Mouse (Mus musculus) liver, embryonic 15.5 days (tissue): ENCODE measurements at regions not wholly inside any gene's neighbourhood (a gene's known extent, or its start where the extent isn't known, plus 50 kb on each side); places are given as distances from the start of the nearest gene placed in this dataset.

Experiments used
- ATAC-seq: fragments of 200-750 bp; cut with Nextera tagmentation; 2 replicates; pipeline ENCODE4 v1.8.0; 2017; ENCODE audit warnings: moderate number of reproducible peaks, mild to moderate bottlenecking, moderate library complexity; ENCODE audit not compliant: insufficient read depth
- H3K27ac ChIP-seq: fragments of 300-500 bp; sonication (generic); replicated peaks from 2 replicates; pipeline ENCODE4 v1.5.1; 2015; ENCODE audit warnings: mild to moderate bottlenecking, inconsistent platforms
- H3K27me3 ChIP-seq: fragments of 300-500 bp; sonication (generic); 2 replicates; pipeline ENCODE4 v1.6.1; 2015; ENCODE audit warnings: mild to moderate bottlenecking, inconsistent platforms
- H3K36me3 ChIP-seq: fragments of 300-500 bp; sonication (generic); replicated peaks from 2 replicates; pipeline ENCODE4 v1.6.1; 2015; ENCODE audit warnings: moderate library complexity, mild to moderate bottlenecking, inconsistent platforms
- H3K4me1 ChIP-seq: fragments of 300-500 bp; sonication (generic); replicated peaks from 2 replicates; pipeline ENCODE4 v1.6.1; 2015; ENCODE audit warnings: inconsistent platforms
- H3K4me2 ChIP-seq: fragments of 300-500 bp; sonication (generic); 2 replicates; pipeline ENCODE4 v1.6.1; 2015; ENCODE audit warnings: moderate library complexity, mild to moderate bottlenecking, inconsistent platforms
- H3K4me3 ChIP-seq: fragments of 300-500 bp; sonication (generic); replicated peaks from 2 replicates; pipeline ENCODE4 v1.5.1; 2015; ENCODE audit warnings: mild to moderate bottlenecking, inconsistent platforms
- H3K9ac ChIP-seq: fragments of 300-500 bp; sonication (generic); 2 replicates; pipeline ENCODE4 v1.6.1; 2015; ENCODE audit warnings: moderate library complexity, mild to moderate bottlenecking, inconsistent platforms
- H3K9me3 ChIP-seq: fragments of 300-500 bp; sonication (generic); replicated peaks from 2 replicates; pipeline ENCODE4 v1.6.1; 2016; ENCODE audit warnings: inconsistent platforms
- WGBS: fragments of 180-500 bp; shearing (Covaris S2); methylation state at CpG from one replicate; pipeline ENCODE4 v1.1.7; 2015; ENCODE audit warnings: mixed read lengths; ENCODE audit not compliant: insufficient replicate concordance; 5-methylcytosine and 5-hydroxymethylcytosine counted together

DNA sequence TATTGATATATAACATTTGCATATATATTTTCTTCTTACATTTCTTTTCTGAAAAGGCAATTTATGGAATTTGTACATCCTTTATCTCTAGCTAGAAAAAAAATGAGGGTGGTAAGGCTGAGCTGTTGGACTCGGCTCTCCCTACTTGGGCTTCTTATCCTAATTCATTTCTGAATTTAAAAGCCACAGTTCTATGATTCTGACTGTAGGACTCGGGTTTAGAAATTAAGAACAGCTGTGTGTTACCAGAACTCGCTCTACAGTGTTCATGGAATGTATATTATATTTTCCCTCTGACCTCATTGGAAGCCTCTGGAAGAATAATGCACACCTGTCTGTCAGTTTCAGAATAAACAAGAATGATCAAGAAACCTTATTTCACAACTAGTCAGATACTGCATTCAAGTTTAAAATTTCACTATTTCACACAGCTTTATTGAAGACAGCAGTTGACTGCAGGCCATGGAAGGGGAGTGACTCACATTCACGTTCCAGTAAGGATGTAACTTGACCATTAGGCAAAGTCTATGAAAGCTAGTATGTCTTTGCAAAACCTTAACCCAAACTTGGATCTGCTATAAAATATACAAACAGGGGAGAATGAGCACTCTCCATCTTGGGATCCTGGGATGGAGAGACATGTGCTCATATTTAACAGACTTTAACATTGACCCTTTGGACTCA, 207.4 kb downstream of the Papss1 start:
- Histone ChIP-seq H3K27ac (no peak overlapping the region), H3K4me1 (no peaks in the 10 kb centered on the region), H3K4me3 (no peak overlapping the region), H3K27me3 (no peaks in the 10 kb centered on the region), H3K36me3 (no peaks in the 10 kb centered on the region), H3K9ac (no peak overlapping the region), H3K4me2 (no peak overlapping the region), H3K9me3 (no peaks in the 10 kb centered on the region)
- 55% methylated on average over 4 of the region's 4 CpGs for whole genome bisulfite sequencing
- no peak for ATAC-seq

DNA sequence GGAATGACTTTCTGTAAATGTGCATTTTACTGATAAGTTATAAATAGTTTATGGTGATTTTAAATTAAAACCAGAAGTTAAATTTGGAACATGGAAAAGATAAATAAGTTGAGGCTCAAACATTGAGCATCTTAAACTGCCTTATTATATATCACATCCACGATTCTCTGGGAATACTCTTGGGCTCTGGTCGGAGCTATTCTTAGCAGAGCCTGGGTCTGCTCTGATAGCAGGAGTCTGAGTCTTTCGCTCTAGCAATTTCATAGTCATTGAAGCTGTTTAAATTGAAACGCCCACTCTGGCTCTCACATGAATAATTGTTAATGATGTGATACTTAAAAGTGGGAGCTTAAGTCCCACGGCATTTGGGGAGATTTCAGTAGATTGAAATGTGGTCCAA, 208.0 kb downstream of the Papss1 start:
- Histone ChIP-seq H3K36me3 (no peaks in the 10 kb centered on the region), H3K4me2 (no peak overlapping the region), H3K4me1 (no peaks in the 10 kb centered on the region), H3K27me3 (no peaks in the 10 kb centered on the region), H3K9me3 (no peaks in the 10 kb centered on the region), H3K9ac (no peak overlapping the region), H3K27ac (no peak overlapping the region), H3K4me3 (no peak overlapping the region)
- 59% methylated on average over 5 of the region's 5 CpGs for WGBS
- ATAC-seq, result no peak

DNA sequence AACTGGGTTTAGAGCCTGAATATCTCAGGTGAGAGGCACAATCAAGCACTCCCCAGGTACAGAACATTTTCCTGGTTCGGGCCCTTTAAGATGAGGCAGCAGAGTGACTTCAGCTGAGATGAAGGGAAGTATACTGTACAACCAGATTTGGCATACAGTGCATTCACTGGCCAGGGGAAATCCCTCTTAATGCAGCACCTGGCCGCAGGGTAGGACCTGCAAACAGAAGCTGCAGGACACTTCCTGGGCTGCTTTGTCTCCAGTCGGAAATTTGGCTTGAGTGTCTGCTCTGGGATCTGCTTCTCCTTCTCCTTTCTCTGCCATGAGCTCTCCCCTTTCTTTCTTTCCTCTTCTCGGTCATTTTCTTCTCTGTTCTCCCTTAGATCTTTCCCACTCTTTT, 210.9 kb downstream of the Papss1 start:
- H3K4me2 ChIP-seq, result no peak overlapping the region
- H3K36me3 ChIP-seq, result no peaks in the 10 kb centered on the region
- H3K9ac ChIP-seq, result no peak overlapping the region
- H3K27me3 ChIP-seq, result no peaks in the 10 kb centered on the region
- no peaks in the 10 kb centered on the region for H3K9me3 ChIP-seq
- ATAC-seq, result no peak
- H3K4me1 ChIP-seq, result no peaks in the 10 kb centered on the region
- H3K4me3 ChIP-seq, result no peak overlapping the region
- 49% methylated on average over 4 of the region's 4 CpGs for WGBS
- H3K27ac ChIP-seq, result no peak overlapping the region

DNA sequence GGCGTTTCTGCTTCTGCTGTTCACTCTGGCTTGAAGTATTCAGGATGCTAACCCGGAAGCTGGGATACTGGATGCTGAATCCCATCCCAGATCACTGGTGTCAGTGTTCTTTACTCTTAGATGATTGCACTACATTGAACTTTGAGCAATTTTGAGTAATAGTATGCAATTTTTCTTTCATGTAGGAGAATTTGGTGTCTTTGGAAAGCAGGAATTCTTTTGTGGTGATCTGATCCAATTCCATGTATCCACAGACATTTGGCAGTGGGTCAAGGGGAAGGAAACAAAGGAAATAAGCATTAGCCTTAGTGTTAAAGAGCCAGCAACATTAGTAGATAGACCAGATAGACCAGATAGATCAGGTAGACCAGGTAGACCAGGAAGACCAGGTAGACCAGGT, 212.1 kb downstream of the Papss1 start:
- no peak for ATAC-seq
- no peaks in the 10 kb centered on the region for H3K27me3 ChIP-seq

DNA sequence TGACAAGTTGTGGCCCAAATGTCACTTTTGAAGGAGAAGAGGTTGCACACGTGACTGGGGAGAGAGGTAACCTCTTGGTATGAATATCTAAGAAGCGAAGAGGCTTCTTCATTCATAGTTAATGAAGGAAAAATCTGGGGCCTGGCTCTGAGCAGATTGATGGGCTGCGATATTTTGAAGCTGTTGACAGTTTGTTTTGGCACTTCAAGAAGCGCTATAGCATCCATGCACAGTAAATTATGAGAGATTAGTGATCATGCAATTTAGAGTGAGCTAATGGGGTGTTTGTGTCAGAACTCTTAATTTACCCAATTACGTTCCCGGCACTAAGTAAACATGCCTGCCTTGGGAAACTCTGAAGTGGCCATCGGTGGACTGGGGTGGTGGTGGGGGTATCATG, 215.2 kb downstream of the Papss1 start:
- no peaks in the 10 kb centered on the region for H3K27me3 ChIP-seq
- ATAC-seq, result no peak
- no peak overlapping the region for H3K4me2 ChIP-seq
- WGBS, result 60% methylated on average over 7 of the region's 7 CpGs
- no peak overlapping the region for H3K9ac ChIP-seq
- no peaks in the 10 kb centered on the region for H3K9me3 ChIP-seq
- H3K36me3 ChIP-seq, result no peaks in the 10 kb centered on the region
- H3K27ac ChIP-seq, result no peak overlapping the region
- no peak overlapping the region for H3K4me3 ChIP-seq
- H3K4me1 ChIP-seq, result no peaks in the 10 kb centered on the region

More for the DNA sequence above, 212.1 kb downstream of the Papss1 start:
- Histone ChIP-seq H3K27ac (no peak overlapping the region), H3K4me2 (no peak overlapping the region), H3K9ac (no peak overlapping the region), H3K4me1 (no peaks in the 10 kb centered on the region), H3K9me3 (no peaks in the 10 kb centered on the region), H3K4me3 (no peak overlapping the region), H3K36me3 (no peaks in the 10 kb centered on the region)
- WGBS, result 46% methylated on average over 2 of the region's 2 CpGs

DNA sequence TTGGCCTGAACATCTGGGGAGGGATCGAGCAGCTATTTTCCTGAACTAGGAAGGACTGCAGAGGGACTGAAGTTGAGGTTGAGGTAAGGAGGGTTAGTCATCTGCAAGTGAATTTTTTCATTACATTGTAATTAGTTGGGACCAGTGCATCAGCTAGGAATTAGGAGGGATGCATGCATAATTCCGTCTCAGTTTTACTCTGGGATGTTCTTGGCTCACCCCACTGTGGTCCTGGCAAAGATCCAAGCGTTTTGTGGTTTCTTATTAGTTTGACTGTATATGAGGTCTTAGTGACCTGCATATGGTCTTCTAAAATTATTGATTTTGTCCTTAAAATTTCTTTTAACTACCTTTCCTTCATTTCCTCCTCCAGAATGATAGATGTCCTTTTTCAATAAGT, 221.0 kb downstream of the Papss1 start:
- Histone ChIP-seq H3K4me1 (no peaks in the 10 kb centered on the region), H3K9ac (no peak overlapping the region), H3K4me2 (no peak overlapping the region), H3K36me3 (no peaks in the 10 kb centered on the region), H3K9me3 (no peaks in the 10 kb centered on the region), H3K27ac (no peak overlapping the region), H3K27me3 (no peaks in the 10 kb centered on the region), H3K4me3 (no peak overlapping the region)
- ATAC-seq, result no peak
- WGBS, result 50% methylated on average over 3 of the region's 3 CpGs

DNA sequence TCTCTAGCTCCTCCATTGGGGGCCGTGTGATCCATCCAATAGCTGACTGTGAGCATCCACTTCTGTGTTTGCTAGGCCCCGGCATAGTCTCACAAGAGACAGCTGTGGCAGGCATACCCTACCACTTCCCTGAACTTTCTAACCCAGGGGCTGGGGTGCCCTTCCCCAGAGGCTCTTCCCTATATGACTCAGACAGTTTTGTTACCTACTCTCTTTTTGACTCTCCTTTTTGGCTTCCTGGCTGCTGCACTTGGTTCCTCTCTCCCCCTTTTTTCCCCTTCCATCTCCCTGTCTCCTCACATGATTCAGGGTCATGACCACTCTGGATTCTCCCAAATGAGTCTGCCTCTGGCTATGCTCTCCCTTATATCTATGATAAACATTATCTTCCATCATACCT, 223.8 kb downstream of the Papss1 start:
- Histone ChIP-seq H3K27me3 (no peaks in the 10 kb centered on the region), H3K4me2 (no peak overlapping the region), H3K9ac (no peak overlapping the region), H3K9me3 (no peaks in the 10 kb centered on the region), H3K4me3 (no peak overlapping the region), H3K36me3 (no peaks in the 10 kb centered on the region), H3K4me1 (no peaks in the 10 kb centered on the region), H3K27ac (no peak overlapping the region)
- WGBS, result 54% methylated on average over 2 of the region's 2 CpGs
- ATAC-seq, result no peak

DNA sequence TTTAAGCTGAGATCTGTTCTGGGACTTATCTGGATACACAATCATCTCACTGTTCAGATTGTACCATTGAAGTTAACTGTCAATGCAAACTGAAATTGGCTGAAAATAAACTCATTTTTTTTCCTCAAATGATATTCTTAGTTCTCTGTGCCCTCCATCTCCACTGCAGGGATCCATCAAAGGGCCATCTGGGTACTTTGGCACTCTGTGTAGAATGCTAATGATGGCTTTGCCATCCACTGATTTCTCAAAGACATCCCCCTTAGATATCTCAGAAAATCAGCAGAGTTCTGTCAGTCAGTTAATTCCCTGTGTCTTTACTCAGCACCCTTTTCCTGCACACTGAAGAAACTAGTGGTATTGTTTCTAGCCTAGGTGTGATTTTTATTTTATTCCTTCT, 224.6 kb downstream of the Papss1 start:
- no peak overlapping the region for H3K4me3 ChIP-seq
- no peak overlapping the region for H3K9ac ChIP-seq
- no peak for ATAC-seq
- H3K4me2 ChIP-seq, result no peak overlapping the region
- no peaks in the 10 kb centered on the region for H3K36me3 ChIP-seq
- no peaks in the 10 kb centered on the region for H3K4me1 ChIP-seq
- no peaks in the 10 kb centered on the region for H3K27me3 ChIP-seq
- H3K9me3 ChIP-seq, result no peaks in the 10 kb centered on the region
- no peak overlapping the region for H3K27ac ChIP-seq

DNA sequence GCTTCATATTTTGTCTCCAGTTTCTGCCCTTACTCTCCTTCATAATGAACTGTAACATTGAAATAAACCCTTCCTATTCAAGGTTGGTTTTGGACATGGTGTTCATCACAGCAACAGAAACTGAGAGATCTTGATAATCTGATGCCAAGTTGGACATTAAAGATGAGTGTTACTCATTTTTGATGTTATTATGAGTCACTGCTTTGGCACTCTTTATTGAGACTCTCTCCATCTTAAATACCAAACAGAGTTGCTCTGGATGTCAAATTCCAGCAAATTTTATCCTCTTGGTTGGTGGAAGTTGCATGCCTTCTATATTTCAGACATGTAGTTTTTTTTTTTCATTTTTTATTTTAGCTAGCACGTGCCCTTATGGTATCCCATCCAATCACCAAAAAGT, 229.5 kb downstream of the Papss1 start:
- Histone ChIP-seq H3K9me3 (no peaks in the 10 kb centered on the region), H3K4me1 (no peaks in the 10 kb centered on the region), H3K4me3 (no peak overlapping the region), H3K36me3 (no peaks in the 10 kb centered on the region), H3K27me3 (no peaks in the 10 kb centered on the region), H3K9ac (no peak overlapping the region), H3K27ac (no peak overlapping the region), H3K4me2 (no peak overlapping the region)
- WGBS, result 48% methylated on average over 1 of the region's 1 CpGs
- no peak for ATAC-seq

DNA sequence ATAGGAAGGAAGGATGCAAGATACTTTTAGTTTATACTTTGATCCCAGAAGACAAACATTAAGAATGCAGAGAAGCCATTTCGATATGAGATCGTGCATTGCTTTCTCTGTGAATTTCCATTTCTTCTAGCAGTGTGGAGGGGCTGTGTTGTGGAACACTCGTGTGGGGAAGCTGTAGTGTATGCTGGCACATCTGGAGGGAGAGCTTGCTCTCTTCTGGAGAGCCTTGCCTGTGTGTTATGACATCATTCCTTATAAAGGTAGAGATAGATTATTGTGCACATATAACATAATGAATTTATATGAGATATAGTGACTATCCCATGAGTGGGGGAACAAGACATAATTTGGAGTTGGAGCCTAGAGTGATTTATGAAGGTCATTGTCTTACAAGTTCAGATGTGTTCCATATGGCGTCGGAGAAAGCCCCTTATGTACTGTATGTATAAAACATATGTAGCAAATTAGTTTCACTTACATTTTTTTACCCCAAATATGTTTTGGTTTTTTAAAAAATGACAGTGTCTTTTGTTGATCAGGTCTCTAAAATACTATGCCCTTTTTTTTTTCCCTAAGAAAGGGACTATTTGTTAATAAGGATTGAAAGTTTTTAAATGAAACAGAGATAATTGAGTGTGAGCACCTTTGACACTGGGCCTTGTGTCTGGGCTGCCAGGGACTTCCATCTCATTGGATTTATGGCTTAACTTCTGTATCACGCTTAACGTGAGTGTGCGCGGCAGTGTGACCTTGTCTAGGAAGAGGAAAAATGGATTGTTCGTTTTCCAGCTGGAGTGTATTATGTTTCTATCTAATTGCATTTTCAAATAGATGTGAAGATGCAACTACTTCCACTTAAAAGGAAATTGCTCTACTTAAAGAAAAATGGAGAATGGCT, 230.8 kb downstream of the Papss1 start:
- Histone ChIP-seq H3K36me3 (no peaks in the 10 kb centered on the region), H3K27me3 (no peaks in the 10 kb centered on the region), H3K4me2 (no peak overlapping the region), H3K4me1 (no peaks in the 10 kb centered on the region), H3K4me3 (no peak overlapping the region), H3K27ac (no peak overlapping the region), H3K9me3 (no peaks in the 10 kb centered on the region), H3K9ac (no peak overlapping the region)
- no peak for ATAC-seq
- WGBS, result 74% methylated on average over 10 of the region's 10 CpGs

DNA sequence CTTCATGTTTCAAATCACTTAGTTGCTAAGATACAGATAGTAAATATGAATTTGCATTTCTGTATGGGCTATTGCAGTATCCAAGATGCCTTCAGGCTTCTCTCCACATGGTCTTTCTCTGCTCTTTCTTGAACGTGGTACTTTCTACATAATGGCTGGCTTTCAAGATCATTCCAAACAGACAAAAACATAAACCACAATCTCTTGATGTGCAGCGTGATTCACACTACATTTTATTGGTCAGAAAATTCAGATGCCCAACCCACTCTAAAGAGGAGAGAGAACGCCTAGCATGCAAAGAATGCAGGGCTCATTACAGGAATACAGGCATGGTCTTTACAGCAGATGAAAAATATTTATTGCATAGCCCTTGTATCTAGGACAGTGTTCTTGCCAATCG, 235.2 kb downstream of the Papss1 start:
- Histone ChIP-seq H3K9me3 (no peaks in the 10 kb centered on the region), H3K36me3 (no peaks in the 10 kb centered on the region), H3K27ac (no peak overlapping the region), H3K4me3 (no peak overlapping the region), H3K27me3 (no peaks in the 10 kb centered on the region), H3K4me2 (no peak overlapping the region), H3K9ac (no peak overlapping the region), H3K4me1 (no peaks in the 10 kb centered on the region)
- no peak for ATAC-seq
- 60% methylated on average over 4 of the region's 4 CpGs for WGBS
